Mouse (Mus musculus) testis, postnatal 10 days (tissue): ENCODE results near the gene Ybx1.

Experiments
- DNase-seq: peaks from one replicate; pipeline ENCODE4 v3.0.0; 2021; ENCODE audit warnings: low spot score

Gene Ybx1

DNA sequence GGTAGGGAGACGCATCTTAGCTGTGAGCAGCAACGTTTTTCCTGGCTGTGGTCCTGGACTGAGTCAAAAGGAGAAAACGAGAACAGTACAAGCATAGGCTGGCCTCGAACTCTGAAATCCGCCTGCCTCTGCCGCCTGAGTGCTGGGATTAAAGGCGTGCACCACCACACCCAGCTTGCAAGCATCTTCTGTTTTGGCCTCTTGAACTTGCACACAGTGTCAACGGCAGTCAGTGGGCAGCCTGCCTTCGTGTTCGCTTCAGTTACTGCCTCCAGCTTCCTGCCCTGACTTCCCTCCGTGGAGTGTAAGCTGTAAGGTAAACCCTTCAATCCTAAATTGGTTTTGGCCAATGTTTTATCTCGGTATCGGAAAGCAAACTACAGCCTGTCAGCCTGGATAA lies 27.8 kb downstream of the Ybx1 start:
- peak; percentile 14 for DNase-seq

DNA sequence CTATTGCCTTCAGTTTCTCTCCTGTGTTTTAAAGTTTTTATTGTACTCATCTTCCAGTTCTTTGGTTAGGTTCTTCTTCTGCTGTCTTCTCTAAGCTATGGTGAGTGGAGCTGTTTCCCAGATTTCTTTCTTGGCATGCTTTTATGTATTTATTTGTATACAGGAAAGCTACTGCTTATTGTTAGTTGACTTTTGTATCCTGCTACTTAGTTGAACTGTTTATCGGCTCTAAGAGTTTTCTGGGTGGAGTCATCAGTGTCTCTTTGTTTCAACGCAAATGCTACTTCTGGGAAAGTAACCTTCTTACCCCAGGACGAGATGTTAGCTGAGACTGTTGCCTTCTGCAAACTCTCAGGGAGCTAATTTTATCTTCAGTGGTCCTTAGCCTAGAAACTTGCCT lies 30.9 kb downstream of the Ybx1 start:
- DNase-seq = no peak

DNA sequence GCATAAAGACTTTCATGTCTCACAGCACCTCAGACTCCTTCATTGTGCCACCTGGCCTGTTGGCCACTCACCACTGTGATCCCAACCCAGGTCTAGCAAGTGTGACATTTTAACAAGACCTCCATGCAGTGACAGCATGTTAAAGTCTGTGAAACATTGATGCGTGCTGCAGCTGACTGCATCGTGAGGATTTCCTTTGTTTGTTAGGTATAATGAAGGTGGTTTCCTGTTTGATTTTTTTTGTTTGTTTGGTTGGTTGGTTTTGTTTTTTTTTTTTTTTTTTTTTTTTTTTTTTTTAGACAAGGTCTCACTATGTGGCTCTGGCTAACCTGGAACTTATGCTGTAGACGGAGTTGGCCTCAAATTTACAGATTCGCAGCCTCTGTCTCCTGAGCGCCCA lies 31.9 kb downstream of the Ybx1 start:
- no peak for DNase-seq

DNA sequence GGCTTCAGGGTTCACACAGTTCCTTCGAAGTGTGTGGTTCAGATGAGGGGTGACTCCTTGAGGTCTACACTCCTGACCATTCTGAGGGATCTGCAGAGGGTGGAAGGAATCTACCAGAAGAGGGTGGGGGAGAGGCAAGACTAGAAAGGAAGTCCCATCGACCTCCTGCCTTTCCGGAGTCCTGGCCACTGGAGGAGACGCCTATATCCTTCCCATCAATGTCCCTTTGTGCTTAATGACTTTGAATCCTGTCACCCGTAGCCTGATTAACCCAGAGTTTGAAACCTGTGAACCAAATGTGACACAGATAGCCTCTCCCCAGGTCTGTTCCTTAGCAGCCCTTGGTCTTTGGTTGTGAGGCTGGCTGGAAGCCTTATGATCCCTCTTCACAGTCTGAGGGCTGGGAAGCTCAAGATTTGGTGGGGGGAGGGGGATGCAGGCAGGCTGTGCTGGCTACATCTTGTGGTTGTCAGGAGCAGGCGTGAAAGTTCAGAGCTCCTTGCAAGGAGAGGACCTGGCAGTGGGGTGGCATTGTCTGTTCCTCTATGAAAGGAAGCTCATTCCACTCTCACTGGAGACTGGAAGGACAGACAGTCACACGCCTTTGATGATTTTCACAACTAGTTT lies 33.2 kb downstream of the Ybx1 start:
- DNase-seq = no peak

DNA sequence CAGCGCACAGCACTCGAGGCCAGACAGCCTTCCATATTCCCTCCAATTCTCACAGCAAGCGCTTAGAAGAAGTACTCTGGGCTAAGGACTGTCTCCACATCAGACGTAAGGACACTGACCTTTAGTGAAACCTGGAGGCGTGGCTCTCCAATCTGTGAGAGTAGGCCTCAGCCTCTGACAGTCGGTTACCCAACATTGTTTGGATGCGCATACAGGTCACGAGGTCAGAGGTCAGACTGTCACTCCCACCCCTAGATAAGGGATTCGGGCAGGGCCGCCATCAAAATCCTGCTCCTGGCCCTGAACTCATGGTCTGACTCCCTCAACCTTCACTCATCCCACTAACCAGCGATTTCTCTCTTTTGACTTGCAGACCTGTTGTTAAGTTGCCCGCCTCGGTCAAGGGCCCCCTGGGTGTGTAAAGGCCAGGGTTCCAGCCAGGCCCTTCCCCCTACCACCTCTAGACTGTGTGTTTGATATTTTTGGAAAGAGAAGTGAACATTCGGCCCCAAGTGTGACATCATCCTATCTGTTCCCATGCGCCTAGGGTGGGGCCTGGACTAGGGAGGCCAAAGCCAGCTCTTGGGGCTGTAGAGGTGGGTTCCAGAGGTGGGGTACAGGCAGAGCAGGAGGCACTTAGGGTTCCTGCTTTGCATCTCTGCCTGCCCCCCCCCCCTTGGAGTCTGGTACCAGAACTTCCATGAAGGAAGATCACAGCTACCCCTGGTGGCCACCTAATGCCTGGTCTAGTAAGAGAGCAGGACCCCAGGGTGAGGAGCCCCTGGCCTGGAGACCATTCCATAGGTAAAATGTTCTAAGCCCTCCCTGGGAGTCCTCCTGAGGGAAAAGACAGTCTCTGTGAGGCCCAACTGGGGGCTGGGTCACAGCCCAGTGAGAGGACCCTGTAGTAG lies 34.8 kb downstream of the Ybx1 start:
- no peak for DNase-seq

DNA sequence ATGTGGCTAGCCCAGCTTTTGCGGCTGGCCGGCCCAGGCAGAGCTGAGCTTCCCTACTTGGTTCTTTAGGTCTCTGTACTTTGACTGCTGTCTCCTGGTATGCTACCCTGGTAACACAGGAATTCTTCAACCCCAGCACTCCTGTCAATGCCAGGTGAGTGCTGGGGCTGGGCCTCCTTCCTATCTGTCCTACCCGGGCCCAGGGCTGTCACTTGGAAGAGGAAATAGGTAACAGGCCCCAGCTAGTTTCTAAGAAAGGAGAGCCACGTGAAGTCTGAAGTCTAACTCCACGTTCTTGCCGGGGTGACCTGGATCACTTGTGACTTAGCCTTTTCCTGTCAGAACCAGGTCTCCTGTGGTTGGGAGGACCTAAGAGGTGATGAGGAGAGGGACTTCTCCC lies 37.3 kb downstream of the Ybx1 start:
- DNase-seq = no peak

DNA sequence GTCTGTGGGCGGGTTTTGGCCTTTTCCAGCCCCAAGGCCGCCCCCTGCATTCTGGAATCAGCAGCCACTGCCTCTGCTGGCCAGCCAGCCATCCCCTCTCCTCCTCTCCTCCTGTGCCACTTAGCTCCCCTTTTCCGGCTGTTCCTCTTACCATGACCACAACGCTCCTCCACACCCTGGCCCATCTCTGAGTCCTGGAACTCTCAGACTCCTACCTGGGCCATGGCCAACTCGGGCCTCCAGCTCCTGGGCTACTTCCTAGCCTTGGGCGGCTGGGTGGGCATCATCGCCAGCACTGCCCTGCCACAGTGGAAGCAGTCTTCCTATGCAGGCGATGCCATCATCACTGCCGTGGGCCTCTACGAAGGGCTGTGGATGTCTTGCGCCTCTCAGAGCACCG lies 39.1 kb downstream of the Ybx1 start, which contains the start of gene Cldn19:
Cldn19 (plus strand) TSS at position 64 of the 400 bp plus-strand sequence.
- no peak for DNase-seq

DNA sequence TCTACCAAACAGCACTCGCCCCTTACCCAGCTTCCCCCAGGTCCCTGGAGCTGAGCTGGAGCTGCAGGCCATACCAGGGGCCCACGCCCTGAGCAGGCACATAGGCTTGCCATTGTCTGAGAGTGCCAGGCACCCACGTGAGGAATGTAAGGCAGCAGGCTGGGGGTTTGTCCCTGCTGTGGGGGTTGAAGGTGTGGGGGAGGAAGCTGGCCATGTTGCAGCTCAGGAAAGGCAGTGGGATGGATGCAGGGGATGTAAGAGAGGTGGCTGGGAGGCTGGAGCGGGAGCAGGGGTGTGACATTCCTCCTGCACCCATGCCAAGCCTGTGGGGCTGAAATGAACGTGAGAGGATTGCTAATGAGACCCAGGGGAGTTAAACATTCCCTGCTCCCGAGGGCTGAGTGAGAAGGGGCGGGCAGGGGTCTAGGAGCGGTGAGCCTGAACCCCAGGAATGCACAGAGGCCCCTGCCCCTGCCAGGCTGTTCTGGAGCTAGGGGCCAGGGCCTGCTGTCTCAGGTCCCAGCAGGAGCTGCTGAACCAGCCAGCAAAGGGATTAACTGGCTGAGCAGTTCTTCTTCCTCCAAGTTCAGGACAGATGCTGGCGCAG lies 40.3 kb downstream of the Ybx1 start:
- no peak for DNase-seq

DNA sequence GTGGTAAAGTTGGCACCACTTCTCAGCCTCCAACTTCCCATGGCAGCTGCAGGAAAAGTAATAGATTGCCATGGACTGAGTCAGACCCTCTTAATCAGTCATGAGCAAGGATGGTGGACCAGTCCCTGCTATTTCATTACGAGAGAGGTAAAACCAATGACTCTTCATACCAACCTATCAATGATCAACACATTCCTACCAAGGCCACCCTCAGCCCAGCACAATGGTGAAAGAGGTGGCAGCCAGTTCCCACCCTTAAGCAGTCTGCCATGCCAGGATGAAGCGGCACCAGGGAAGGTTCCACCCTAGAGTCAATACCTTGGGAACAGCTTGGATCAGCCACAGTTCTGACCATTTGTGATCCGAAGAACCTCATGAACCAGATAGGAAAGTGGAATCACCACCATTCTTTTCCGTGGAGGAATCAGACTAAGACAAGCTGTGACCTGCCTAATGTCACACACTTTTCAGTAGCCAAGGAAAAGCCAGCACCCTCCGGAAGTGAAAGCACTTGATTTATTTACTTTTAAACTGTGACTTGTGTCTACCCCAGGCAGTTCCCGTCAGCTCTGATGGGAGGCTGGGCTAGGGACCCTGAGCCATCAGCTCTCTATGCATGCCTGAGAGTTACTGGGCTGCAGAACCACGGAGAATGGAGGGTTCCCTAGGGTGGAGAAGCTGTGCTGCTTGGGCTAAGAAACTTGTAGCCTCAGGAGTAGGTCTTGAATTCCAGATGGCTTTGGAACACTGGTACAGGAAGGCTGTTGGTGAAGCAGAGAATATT lies 42.2 kb downstream of the Ybx1 start:
- no peak for DNase-seq

DNA sequence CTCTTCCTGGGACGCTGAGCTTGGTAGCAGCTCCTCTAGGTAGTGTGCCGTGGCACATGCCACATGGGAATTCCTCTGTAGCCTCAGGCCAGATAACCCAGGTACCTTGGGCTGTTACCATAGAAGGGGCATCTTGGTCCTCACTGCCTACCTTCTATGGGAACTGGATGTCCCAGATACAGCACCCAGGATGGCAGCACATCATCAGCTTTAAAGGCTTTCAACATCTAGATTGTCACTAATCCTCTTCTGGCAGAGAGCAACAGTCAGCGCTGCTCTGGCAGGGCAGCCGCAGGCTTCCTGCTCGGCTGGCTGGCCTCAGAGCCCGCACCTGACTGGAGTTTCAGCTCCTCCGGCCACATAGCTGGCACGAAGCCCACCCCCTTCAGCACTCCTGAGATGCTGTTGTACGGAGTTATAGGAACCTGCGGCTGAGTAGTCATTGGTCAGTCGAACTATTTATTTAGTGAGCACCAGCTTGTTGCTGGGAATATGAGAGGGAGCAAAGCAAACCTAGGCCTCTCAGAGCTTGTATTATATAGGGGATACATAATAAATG lies 45.9 kb downstream of the Ybx1 start:
- DNase-seq = no peak

DNA sequence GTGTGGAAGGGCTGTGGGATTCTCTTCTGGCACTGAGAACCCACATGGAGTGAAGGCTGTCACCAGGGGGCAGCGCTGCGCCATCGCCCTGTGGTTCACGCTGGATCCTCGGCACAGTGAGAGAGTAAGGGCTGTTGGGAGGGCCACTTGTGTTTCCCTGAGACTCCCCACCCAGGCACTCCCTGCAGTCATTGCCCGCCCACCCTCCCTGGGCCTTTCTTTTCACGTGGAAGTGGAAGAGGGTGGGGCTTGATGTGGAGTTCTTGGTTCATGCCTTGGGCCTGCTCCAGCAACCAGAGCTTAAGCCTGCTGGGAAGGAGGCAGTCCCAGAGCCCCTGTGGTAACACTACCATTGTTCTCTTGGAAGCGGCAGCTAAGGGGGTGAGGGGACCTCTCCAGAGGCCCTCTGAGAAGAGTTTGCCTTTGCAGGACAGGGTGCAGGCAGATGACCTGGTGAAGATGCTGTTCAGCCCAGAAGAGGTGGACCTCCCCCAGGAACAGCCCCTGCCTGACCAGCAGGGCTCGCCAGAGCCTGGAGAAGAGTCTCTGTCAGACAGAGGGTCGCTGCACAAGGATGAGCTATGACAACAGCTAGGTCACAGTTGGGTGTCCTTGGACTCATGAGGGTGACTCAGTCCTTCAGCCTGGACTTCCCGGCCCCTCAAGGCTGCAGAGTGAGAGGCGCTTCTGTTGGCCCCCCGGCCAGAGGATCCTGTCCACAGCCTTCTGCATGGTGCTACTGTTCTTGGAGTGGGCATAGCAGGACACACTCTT lies 46.8 kb downstream of the Ybx1 start:
- DNase-seq = peak; percentile 88

DNA sequence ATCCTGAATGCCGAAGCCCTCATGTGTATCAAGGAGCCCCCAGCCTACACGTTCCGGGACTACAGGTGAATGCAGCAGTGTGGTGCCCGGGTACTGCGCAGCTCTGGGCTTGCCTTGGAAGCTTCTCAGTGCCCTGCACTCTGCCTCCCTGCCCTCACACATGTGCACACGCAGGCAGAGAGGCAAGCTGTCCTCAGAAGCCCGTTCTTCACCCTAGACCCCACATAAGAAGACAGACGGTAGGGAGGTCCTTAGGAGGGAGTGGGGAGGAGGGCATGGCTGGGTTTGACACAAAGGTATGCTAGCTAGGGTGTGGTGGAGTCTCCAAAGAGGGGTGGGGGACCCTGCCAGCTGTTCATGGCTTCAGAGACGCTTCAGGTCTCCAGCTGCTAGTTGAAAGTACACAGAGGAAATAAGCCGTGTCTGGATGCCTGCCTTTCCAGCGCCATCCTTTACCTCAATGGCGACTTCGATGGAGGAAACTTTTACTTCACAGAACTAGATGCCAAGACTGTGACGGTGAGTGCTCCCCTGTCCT lies 47.6 kb downstream of the Ybx1 start:
- DNase-seq = no peak

DNA sequence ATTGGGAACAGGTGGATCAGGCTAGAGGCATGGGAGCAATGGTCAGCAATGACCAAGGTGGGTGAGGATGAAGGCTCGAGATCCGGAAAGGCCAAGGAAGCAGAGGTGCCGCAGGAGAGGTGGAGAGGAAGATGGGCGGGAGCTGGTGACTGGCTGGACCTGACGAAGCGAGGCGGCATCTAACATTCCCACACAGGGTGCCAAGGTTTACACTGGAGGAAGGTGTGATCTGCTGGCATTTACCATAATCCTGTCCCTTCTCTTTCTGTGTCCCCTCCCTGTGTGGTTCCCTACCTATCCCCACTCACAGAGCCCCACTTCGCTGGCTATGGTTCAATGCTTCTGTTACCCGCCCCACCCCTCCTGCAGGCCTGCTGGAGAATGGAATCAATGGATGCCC lies 48.4 kb downstream of the Ybx1 start:
- DNase-seq = no peak

DNA sequence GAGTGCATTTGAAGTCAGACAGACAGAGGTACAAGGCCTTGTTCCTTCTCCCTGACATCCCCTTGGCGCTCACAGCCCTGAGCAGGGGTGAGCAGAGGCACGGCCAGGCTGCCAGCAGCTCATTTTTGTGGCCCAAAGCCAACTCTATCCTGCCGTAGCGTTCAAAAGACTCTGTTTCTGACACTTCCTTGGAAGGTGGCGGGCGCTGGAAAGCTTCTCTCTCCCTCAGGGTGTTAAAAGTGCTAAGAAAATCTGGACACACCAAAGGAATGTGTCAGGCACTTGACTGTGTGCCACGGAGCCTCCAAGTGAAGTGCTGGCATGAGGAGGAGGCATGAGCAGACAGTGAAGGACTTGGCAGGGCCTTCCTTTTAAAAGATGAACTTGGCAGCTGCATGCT lies 48.8 kb downstream of the Ybx1 start:
- peak; percentile 61 for DNase-seq

DNA sequence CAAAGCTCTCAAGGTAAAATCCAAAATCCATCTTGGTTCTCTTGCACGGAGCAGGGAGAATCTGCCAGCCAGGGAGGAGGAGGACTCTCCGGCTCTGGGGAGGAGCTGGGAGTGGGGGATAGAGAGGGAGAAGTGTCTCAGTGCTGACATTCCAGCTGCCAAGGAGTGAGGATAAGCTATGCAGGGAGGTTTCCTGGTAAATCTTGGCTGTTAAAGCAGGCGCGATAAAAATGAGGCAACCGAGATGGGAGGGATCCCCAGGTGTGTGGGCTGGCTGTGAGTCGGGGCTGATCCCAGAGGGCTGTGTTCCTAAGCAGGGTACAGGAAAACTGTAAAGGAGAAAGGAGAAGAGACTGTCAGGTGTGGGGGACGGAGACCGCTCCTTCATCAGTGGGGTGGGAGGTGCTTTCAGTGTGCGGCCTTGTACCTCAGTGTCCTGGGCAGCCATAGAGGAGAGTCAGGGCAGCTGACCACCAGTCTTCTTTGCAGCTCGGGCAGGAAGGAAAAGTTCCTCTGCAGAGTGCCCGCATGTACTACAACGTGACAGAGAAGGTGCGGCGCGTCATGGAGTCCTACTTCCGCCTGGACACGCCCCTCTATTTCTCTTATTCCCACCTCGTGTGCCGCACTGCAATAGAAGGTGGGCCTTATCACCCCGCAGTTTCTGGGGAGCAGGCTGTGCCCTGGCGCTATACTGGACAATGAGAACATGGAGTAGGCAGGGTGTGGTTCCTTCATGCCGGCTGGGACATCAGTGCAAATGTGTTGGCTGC lies 49.8 kb downstream of the Ybx1 start:
- no peak for DNase-seq

DNA sequence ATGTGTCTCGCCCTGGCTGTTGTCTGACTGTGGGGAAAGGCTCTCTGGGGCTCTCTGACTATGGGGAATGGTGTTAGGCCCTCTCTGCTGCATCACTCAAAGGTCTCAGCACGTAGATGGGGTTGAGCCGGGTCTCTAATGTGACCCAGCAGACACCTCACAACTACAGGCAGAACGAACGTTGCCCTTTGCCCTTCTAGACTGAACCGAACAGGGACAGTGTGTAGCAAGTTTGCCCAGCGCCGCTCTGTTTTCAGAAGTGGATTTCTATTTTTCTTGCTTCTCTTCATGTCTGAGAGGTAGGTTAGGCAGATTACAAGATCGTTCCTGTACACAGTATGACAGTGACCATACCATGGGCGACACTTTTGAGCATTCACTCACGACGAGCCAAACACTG lies 51.8 kb downstream of the Ybx1 start:
- DNase-seq = no peak

DNA sequence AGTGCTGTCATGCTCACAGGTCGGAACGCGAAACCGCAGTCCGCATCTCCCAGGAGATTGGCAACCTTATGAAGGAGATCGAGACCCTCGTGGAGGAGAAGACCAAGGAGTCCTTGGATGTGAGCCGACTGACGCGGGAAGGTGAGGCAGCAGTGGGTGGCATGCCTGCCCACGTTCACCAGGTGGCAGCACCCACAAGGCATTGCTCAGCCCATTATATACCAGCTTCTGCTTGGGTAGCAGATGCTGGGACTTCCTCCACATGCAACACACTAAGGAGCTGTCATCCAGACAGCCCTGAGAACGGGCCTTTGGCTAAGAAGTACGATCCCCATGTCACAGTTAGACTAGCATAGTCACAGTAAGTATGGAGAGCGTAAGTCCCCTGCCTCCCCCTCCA lies 52.7 kb downstream of the Ybx1 start:
- peak; percentile 69 for DNase-seq

DNA sequence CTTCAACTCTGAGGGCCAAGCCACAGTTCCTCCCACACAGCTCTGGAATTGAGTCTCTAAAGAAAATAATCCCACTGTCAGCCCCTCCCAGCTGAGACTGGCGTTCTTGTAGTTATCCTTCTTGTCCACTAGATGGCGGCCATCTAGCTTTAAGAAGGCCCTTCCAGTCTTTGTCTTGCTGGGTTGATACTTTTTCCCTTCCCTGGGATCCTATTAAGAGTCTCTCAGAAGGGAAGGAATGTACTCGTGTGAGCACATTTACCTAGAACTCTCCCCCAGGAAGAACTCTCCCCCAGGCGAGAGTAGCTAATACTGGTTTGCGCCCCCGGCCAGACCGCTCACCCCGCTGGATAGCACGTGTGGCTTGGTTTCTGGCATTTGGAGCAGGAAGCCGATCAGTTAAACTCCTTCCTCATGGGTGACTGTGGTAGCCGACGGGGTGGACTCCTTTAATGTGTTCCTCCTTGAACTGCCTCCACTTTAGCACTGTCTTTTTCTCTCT lies 55.2 kb downstream of the Ybx1 start:
- no peak for DNase-seq

DNA sequence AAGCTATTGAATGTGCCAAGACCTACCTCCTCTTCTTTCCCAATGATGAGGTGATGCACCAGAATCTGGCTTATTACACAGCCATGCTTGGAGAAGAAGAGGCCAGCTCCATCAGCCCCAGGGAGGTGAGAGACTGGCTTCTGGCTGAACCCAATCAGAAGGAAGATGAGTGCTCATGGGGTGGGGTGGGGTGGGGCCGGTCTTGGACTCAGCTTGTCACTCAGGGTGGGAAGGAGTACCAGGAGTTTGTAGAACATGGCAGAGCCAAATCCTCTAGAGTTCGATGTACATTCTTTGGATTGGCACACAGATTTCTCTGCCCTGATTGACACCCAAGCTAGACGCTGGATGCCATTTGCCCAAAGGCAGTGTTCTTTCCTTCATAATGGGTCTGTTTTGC lies 55.7 kb downstream of the Ybx1 start:
- DNase-seq = no peak

DNA sequence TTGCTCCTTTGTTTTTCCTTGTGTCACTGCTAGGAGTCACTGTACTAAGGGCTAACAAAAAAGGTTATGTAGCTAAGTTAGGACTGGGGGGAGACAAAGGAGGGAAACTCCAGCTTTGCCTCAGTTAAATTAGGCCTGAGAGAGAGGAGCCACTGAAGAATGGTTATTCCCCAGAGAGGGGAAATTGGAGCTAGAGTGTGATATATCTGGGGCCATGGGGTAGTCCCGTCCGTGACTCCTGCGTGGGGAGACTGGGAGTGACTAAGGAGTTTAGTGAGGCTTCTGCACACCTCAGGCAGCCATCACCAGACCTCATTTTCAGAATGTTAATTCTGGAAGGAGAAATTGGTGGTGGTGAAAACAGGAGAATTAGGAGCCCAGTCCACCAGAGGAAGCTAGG lies 60.1 kb downstream of the Ybx1 start:
- no peak for DNase-seq
